Mouse (Mus musculus) myocyte (in vitro differentiated cells): ENCODE measurements around the gene Mfge8. TPM values are rescaled to one million over a fixed set of nuclear protein-coding genes. Genes with fewer than 3 reads are reported as not detected.

Source experiments
- H3K27me3 ChIP-seq: one replicate; pipeline ENCODE4 v1.6.1; 2011; ENCODE audit not compliant: control insufficient read depth, insufficient read depth, insufficient read length
- H3K36me3 ChIP-seq: one replicate; pipeline ENCODE4 v1.6.1; 2011; ENCODE audit not compliant: control insufficient read depth, insufficient read depth
- H3K4me2 ChIP-seq: one replicate; pipeline ENCODE4 v1.6.1; 2011; ENCODE audit warnings: low read depth, control low read depth
- H3K4me3 ChIP-seq: one replicate; pipeline ENCODE4 v1.5.1; 2011; ENCODE audit warnings: mild to moderate bottlenecking, control low read depth, moderate library complexity
- H3K79me2 ChIP-seq: one replicate; pipeline ENCODE4 v1.6.1; 2011; ENCODE audit not compliant: control insufficient read depth, insufficient read depth
- H3ac ChIP-seq: one replicate; pipeline ENCODE4 v1.6.1; 2011; ENCODE audit not compliant: control insufficient read depth, insufficient read length
- CEBPB ChIP-seq: IDR thresholded peaks from 2 replicates; pipeline ENCODE4 v1.6.1; 2011; ENCODE audit warnings: mild to moderate bottlenecking, moderate library complexity; ENCODE audit not compliant: poor library complexity, insufficient read depth, severe bottlenecking
- E2F4 ChIP-seq: IDR thresholded peaks from one replicate; pipeline ENCODE4 v1.6.1; 2011; ENCODE audit warnings: mild to moderate bottlenecking, control low read depth, moderate library complexity; ENCODE audit not compliant: insufficient read depth
- MAX ChIP-seq: IDR thresholded peaks from one replicate; pipeline ENCODE4 v1.6.1; 2011; ENCODE audit warnings: low read depth, mild to moderate bottlenecking, control low read depth
- MYOD1 ChIP-seq, 3 experiments: IDR thresholded peaks; one replicate each; pipeline ENCODE4 v1.6.1; 2011; ENCODE audit warnings: control low read depth in 2 of 3, low read depth in 2 of 3, mild to moderate bottlenecking in 2 of 3, moderate library complexity in 1 of 3; ENCODE audit not compliant: insufficient read length in 2 of 3, control insufficient read depth in 1 of 3
- MYOG ChIP-seq, 3 experiments: IDR thresholded peaks; one replicate each; pipeline ENCODE4 v1.6.1; 2011; ENCODE audit warnings: control low read depth in 2 of 3, low read depth in 2 of 3, mild to moderate bottlenecking in 2 of 3; ENCODE audit not compliant: insufficient read length in 2 of 3, control insufficient read depth in 1 of 3, insufficient read depth in 1 of 3
- POLR2A ChIP-seq: IDR thresholded peaks from one replicate; pipeline ENCODE4 v1.6.1; 2011; ENCODE audit warnings: low read depth, mild to moderate bottlenecking, control low read depth, moderate library complexity; ENCODE audit not compliant: insufficient read length
- POLR2AphosphoS2 ChIP-seq: IDR thresholded peaks from one replicate; pipeline ENCODE4 v1.6.1; 2011; ENCODE audit warnings: low read depth, control low read depth; ENCODE audit not compliant: insufficient read length
- REST ChIP-seq: IDR thresholded peaks from one replicate; pipeline ENCODE4 v1.6.1; 2011; ENCODE audit warnings: mild to moderate bottlenecking, control low read depth, moderate library complexity; ENCODE audit not compliant: insufficient read depth, insufficient read length
- TCF12 ChIP-seq: IDR thresholded peaks from one replicate; pipeline ENCODE4 v1.6.1; 2011; ENCODE audit warnings: mild to moderate bottlenecking, control low read depth; ENCODE audit not compliant: poor library complexity, insufficient read depth, severe bottlenecking
- TCF3 ChIP-seq: IDR thresholded peaks from one replicate; pipeline ENCODE4 v1.6.1; 2011; ENCODE audit warnings: low read depth, control low read depth; ENCODE audit not compliant: insufficient read length
- USF1 ChIP-seq: IDR thresholded peaks from one replicate; pipeline ENCODE4 v1.6.1; 2011; ENCODE audit warnings: low read depth, mild to moderate bottlenecking, control low read depth, moderate library complexity
- polyA plus RNA-seq: library from polyadenylated mRNA; unstranded; fragments of >200 nt; fragmentation: generic; extraction: Trizol; gene quantifications from one replicate; pipeline ENCODE4 v1.2.1, GENCODE M21; 2012; ENCODE audit warnings: missing spikeins

Mfge8 gene
- polyA plus RNA-seq, 1 experiment, result 173 TPM

- Histone ChIP-seq H3K4me3 (peak overlapping the region; percentile 63), H3K27me3 (no peaks in the 10 kb centered on the region), H3K79me2 (no peaks in the 10 kb centered on the region), H3K36me3 (no peaks in the 10 kb centered on the region), H3K4me2 (peak overlapping the region; percentile 88), H3ac (no peak overlapping the region)
- TF ChIP-seq USF1 (peak; percentile 25), TCF3 (no peak), MYOD1 (IDR thresholded peaks at IDR 0.05; ENCODE audit: control insufficient read depth in 1 of 3, insufficient read length in 2 of 3, low read depth in 2 of 3) (peak in 1 of 3 experiments; percentile 36)
Measured at GRCm38 (mm10) chr7:79147011-79147837, 1.6 kb downstream of the Mfge8 start.

DNA sequence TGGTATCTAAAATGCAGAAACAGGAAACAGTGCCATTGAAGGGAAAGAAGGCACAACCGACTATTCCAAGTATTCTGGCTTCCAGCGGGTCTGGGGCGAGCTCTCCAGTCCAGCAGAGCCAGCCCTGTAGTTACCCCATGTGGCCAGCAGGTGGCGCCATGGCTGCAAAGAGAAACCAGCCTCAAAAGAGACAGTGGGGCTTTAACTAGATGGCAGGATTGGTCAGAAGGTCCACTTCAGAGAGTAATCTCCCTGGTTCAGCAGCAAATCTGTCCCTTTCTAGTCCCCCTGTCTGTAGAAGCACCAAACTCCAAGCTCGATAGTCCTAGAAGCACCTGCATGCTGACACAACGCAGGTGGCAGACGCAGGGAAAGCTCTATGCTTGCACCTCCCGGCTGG is 8.0 kb downstream of the Mfge8 start:
- H3K36me3 ChIP-seq, result no peaks in the 10 kb centered on the region
- no peaks in the 10 kb centered on the region for H3K79me2 ChIP-seq
- H3ac ChIP-seq, result no peak overlapping the region
- H3K27me3 ChIP-seq, result no peaks in the 10 kb centered on the region
- TF ChIP-seq TCF3, result no peak
- TF ChIP-seq E2F4, result no peak
- no peak overlapping the region for H3K4me3 ChIP-seq
- H3K4me2 ChIP-seq, result no peak overlapping the region

DNA sequence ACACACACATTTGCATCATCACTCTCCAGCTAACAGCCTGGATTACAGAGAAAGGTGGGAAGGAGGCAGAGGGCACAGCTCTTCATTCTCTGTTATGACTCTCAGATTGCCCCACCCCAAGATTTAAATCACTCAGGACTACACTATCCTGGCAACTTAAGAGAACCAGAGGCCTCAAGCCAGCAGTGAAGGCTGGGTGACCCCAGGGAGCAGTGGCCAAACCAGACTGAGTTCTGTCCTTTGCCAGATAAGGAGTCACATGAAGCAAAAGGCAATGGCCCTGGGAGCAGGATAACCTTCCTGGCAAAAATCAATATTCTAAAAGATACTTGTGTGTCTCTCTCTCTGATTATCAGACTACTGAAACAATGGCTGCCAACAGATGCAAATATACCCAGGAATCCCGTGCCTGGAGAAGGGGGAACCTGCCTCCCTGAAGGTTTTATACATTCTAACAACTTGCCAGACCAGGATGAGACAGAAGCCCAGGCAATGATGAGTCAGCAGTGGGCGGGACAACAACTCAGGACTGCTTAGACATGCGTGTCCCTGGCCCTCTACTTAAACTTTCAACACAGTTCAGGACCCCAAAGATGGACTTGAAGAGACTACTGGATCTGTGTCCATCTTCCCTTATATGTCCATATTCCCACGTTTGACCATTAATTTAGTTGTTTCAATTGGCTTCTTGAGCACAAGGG is 8.8 kb downstream of the Mfge8 start:
- TF ChIP-seq MYOG (IDR thresholded peaks at IDR 0.05; ENCODE audit: control insufficient read depth in 1 of 3, insufficient read depth in 1 of 3, insufficient read length in 2 of 3, low read depth in 2 of 3) (no peak), MYOD1 (IDR thresholded peaks at IDR 0.05; ENCODE audit: control insufficient read depth in 1 of 3, insufficient read length in 2 of 3, low read depth in 2 of 3) (no peak), POLR2AphosphoS2 (no peak), E2F4 (no peak), REST (no peak)
- no peaks in the 10 kb centered on the region for H3K27me3 ChIP-seq
- no peak overlapping the region for H3ac ChIP-seq
- no peak overlapping the region for H3K4me3 ChIP-seq
- no peaks in the 10 kb centered on the region for H3K79me2 ChIP-seq
- H3K4me2 ChIP-seq, result no peak overlapping the region
- peaks cover 2% of the 10 kb centered on the region for H3K36me3 ChIP-seq

GRCm38 (mm10) chr7:79139328-79139824 is 9.5 kb downstream of the Mfge8 start:
- Histone ChIP-seq H3K4me3 (no peak overlapping the region), H3K4me2 (no peak overlapping the region), H3ac (no peak overlapping the region), H3K27me3 (no peaks in the 10 kb centered on the region), H3K79me2 (no peaks in the 10 kb centered on the region), H3K36me3 (peaks cover 6% of the 10 kb centered on the region)
- TF ChIP-seq TCF3 (no peak), CEBPB (no peak), USF1 (no peak), TCF12 (no peak), REST (no peak), MYOD1 (IDR thresholded peaks at IDR 0.05; ENCODE audit: control insufficient read depth in 1 of 3, insufficient read length in 2 of 3, low read depth in 2 of 3) (no peak), MAX (no peak), E2F4 (no peak)

GRCm38 (mm10) chr7:79133391-79133790 is 15.5 kb downstream of the Mfge8 start:
- H3ac ChIP-seq, result no peak overlapping the region
- H3K4me2 ChIP-seq, result no peak overlapping the region
- no peak overlapping the region for H3K4me3 ChIP-seq
- peaks cover 6% of the 10 kb centered on the region for H3K36me3 ChIP-seq
- TF ChIP-seq POLR2AphosphoS2 (no peak), POLR2A (no peak), MYOG (IDR thresholded peaks at IDR 0.05; ENCODE audit: control insufficient read depth in 1 of 3, insufficient read depth in 1 of 3, insufficient read length in 2 of 3, low read depth in 2 of 3) (no peak), TCF12 (no peak), MAX (no peak), USF1 (no peak)
- H3K27me3 ChIP-seq, result no peaks in the 10 kb centered on the region
- no peaks in the 10 kb centered on the region for H3K79me2 ChIP-seq
